In the genomic region with DNA sequence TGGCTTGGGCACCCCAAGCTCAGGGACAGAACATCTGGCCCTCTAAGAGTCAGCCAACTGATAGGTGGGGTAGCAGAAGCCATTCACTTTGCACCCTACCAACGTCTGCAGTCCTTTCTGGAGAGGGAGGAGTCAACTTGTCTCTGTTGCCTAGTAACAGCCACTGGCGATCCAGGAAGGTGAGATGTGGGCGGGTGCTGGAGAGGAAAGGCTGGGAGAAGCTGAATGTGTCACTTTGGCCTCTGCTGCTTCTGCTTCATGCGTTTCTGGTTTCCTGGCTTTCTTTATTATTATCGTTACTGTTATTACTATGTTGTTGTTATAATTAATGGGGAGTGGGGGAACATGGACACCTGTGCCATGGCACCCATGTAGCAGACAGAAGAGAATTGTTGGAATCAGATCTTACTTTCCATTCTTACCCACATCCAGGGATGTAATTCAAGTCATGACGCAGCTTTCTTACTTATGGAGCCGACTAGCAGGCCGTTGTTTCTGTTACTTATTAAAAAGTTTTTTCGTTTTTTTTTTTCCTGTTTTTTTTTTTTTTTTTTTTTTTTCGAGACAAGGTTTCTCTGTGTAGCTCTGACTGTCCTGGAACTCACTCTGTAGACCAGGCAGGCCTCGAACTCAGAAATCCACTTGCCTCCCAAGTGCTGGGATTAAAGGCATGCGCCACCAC, we compare ENCODE assay signal across 8 mouse cellular contexts. TPM values are rescaled to one million over a fixed set of nuclear protein-coding genes. Genes with fewer than 3 reads are reported as not detected.
DNase-seq lines count a peak whose midpoint lies in the region; ATAC-seq and TF ChIP-seq lines count a peak whose summit lies in the region.

TSS of gene Set (plus strand) at position 156 of the 682 bp plus-strand sequence.

- no peak within 1 kb of the TSS for H3K9ac ChIP-seq in kidney, embryonic 16.5 days (replicated peaks; ENCODE audit: low read length)

- H3K4me3 ChIP-seq in kidney, embryonic 16.5 days (ENCODE audit: low read length): no peak within 1 kb of the TSS
- no peak within 1 kb of the TSS for H3K4me3 ChIP-seq in embryonic fibroblast, embryonic 13.5 days (ENCODE audit: insufficient read depth, low read length)
- no peak within 1 kb of the TSS for H3K4me3 ChIP-seq in limb, embryonic 10.5 days

- H3K27me3 ChIP-seq in kidney, embryonic 16.5 days (ENCODE audit: insufficient read depth, low read length): no peaks in the 10 kb centered on the region
- H3K27me3 ChIP-seq in limb, embryonic 10.5 days (ENCODE audit: low read depth, poor library complexity, severe bottlenecking): no peaks in the 10 kb centered on the region

- no peak within 1 kb of the TSS for H3K4me2 ChIP-seq in kidney, embryonic 16.5 days (replicated peaks; ENCODE audit: low read depth, low read length)

- no peak for TF ChIP-seq POLR2A in embryonic fibroblast, embryonic 13.5 days (IDR thresholded peaks at IDR 0.05; ENCODE audit: low read depth, low read length)

- DNase-seq in kidney, postnatal 14 days: no peak
- peak; percentile 81 for DNase-seq in MEL-GATA-1-ER (ENCODE audit: extremely low read depth, low read depth)
- DNase-seq in heart, postnatal 10 days: no peak
- DNase-seq in limb, embryonic 10.5 days (ENCODE audit: low spot score): no peak

- no peaks in the 10 kb centered on the region for H3K36me3 ChIP-seq in kidney, embryonic 16.5 days (ENCODE audit: insufficient read depth, low read length)
- H3K36me3 ChIP-seq in limb, embryonic 10.5 days: no peaks in the 10 kb centered on the region

- H3K9me3 ChIP-seq in kidney, embryonic 16.5 days (ENCODE audit: low read length): no peaks in the 10 kb centered on the region
- H3K9me3 ChIP-seq in limb, embryonic 10.5 days (replicated peaks): no peaks in the 10 kb centered on the region

- intact Hi-C loops in heart, postnatal 10 days (cut with DNase I): no loop called here

- WGBS in kidney, embryonic 16.5 days: 45% methylated on average over 12 of the region's 12 CpGs
- WGBS in limb, embryonic 10.5 days: 43% methylated on average over 12 of the region's 12 CpGs

- peaks cover 6% of the 10 kb centered on the region; the same call in 1 of the 2 replicates for H3K4me1 ChIP-seq in kidney, embryonic 16.5 days (ENCODE audit: insufficient read depth, low read length)
- peaks cover 2% of the 10 kb centered on the region; the same call in 1 of the 2 replicates for H3K4me1 ChIP-seq in embryonic fibroblast, embryonic 13.5 days (ENCODE audit: control insufficient read depth, insufficient read depth, low read length)
- peaks cover 18% of the 10 kb centered on the region for H3K4me1 ChIP-seq in limb, embryonic 10.5 days

- no peak for TF ChIP-seq CTCF in embryonic fibroblast, embryonic 13.5 days (IDR thresholded peaks at IDR 0.05; ENCODE audit: borderline replicate concordance, insufficient read depth, low read length)

- H3K27ac ChIP-seq in kidney, embryonic 16.5 days (ENCODE audit: low read length): no peak within 1 kb of the TSS
- no peak within 1 kb of the TSS for H3K27ac ChIP-seq in embryonic fibroblast, embryonic 13.5 days (ENCODE audit: insufficient read depth, low read length)
- H3K27ac ChIP-seq in limb, embryonic 10.5 days: no peak within 1 kb of the TSS

- ATAC-seq in kidney, embryonic 16.5 days (ENCODE audit: low FRiP score, low TSS enrichment): no peak
- ATAC-seq in monocyte, adult 5-6 weeks (replicated peaks; ENCODE audit: insufficient number of reproducible peaks, low FRiP score, low TSS enrichment, poor library complexity, severe bottlenecking): 0 out of 2 replicates have a peak, but pooled peaks have one; percentile 22
- no peak for ATAC-seq in frontal cortex, adult (ENCODE audit: low TSS enrichment)

RNA-seq across cellular contexts. Expression of gene Set, which starts in this region (rescaled TPM):
- polyA plus RNA-seq in kidney, embryonic 16.5 days (2015; fragmentation: Nextera tagmentation; extraction: Ambion mirVana): 430 and 458 TPM in 2 replicates
- polyA plus RNA-seq in embryonic fibroblast, embryonic 13.5 days (2011; ENCODE audit: insufficient read length, low read depth, missing spikeins): 457 and 582 TPM in 2 replicates
- total RNA-seq in heart, postnatal 10 days (2021): 100 to 1,000 TPM; 131 to 149 TPM
- polyA plus RNA-seq in limb, embryonic 10.5 days (2016; fragmentation: Nextera tagmentation; extraction: Ambion mirVana): 854 and 929 TPM in 2 replicates
- 427 to 462 TPM (median 441 TPM) in 3 replicates for total RNA-seq in monocyte, adult 5-6 weeks (2017)
